Mouse (Mus musculus) megakaryocyte, embryonic 14.5 days (primary cell): ENCODE measurements around the gene Pccb.

Experiments
- FLI1 ChIP-seq: IDR thresholded peaks from 2 replicates; pipeline ENCODE4 v1.6.1; 2012; ENCODE audit warnings: low read length, inconsistent platforms, mixed read lengths
- GATA1 ChIP-seq: IDR thresholded peaks from 3 replicates; pipeline ENCODE4 v1.6.1; 2012; ENCODE audit warnings: mixed read lengths, low read length, inconsistent platforms, borderline replicate concordance

DNA sequence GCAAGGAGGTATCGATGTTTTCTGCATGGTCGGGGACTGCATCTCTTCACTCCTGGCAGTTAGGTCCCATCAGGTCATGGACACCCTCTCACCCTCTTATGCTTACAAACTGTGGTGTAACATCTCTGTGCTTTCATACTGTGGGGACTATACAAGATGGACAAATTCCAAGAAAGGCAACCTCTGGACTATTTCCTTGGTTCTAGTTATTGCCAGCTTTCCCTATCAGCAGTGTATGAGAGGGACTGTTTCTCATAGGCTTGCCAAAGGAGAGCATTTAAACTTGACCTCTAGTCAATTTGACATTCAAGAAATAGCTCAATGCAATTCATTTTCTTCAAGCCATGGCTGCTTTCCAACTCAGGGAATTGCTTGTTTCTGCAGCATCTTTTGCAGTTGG is 43.4 kb downstream of the Pccb start:
- TF ChIP-seq GATA1 (no peak), FLI1 (no peak)
